Mouse (Mus musculus) ES-Bruce4 (cell line): ENCODE data around the gene Arfgap3.

ENCODE experiments used
- CTCF ChIP-seq: IDR thresholded peaks from one replicate; pipeline ENCODE4 v1.8.1; 2011; ENCODE audit warnings: low read depth, low read length
- EP300 ChIP-seq: IDR thresholded peaks from 2 replicates; pipeline ENCODE4 v1.6.1; 2011; ENCODE audit warnings: low read depth, low read length; ENCODE audit not compliant: insufficient read depth

DNA sequence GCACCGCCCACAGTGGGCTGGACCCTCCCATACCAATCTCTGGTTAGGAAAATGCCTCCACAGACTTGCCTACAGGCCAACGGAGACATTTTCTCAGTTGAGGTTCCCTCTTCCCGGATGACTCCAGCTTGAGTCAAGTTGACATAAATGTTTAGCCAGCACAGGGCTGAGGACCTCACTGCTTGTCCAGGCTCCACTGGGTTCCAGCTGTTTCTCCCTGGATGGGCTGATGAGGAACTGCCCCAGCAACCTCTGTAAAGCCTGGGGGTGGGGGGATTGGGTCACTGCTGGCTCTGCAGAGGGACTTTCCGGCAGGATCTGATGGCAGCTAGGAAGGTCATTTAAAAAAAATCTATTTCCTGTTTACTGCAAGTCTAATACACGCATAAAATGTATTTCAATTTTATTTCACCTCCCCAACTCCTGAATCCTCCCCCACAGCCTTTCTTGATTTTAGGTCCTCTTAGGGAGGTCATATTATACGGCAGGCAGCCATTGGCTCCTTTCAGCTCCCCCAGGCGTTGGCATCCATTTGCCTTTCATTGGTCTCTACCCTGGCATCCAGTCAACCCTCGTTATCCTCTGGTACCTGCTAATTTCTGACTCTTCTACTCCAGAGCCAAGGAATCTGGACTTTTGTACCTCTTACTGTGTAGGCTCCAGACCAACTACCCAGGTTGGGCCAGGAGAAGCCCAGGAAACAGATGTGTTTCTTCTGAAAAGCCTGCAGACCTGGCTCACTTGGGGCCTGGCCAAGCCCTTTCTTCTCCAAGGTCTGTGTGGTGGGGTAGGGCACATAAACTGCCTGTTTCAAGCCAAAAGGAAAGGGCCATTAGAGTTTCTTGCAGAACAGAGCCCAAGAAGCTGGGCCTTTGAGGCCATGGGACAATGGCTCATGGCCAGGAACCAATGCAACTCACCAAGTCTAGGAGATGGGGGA lies 56.1 kb downstream of the Arfgap3 start:
- TF ChIP-seq EP300 (no peak), CTCF (no peak)
